Mouse (Mus musculus) urinary bladder, adult 18-20 months (tissue): ENCODE measurements around the gene Rbfox2.
A peak's percentile ranks its signal among the peaks of the same experiment; 100 is the strongest.

Source experiments
- DNase-seq, 2 experiments: peaks; one replicate each; pipeline ENCODE4 v3.0.0; 2022; ENCODE audit warnings: low spot score in 2 of 2, mixed read lengths in 2 of 2

Rbfox2 gene

GRCm38 (mm10) chr15:77271285-77271684 lies 35.5 kb downstream of the Rbfox2 start:
- DNase-seq = no peak

- DNase-seq = peak in 1 of 2 experiments; percentile 13
These were observed 37.3 kb downstream of the Rbfox2 start for GRCm38 (mm10) chr15:77269496-77269895.

- no peak for DNase-seq
These were observed 38.4 kb downstream of the Rbfox2 start for GRCm38 (mm10) chr15:77268415-77268814.

GRCm38 (mm10) chr15:77265318-77265717 lies 41.5 kb downstream of the Rbfox2 start:
- DNase-seq = no peak

- no peak for DNase-seq
These were observed 42.5 kb downstream of the Rbfox2 start for GRCm38 (mm10) chr15:77264314-77264713.

GRCm38 (mm10) chr15:77262782-77263181 lies 44.0 kb downstream of the Rbfox2 start:
- no peak for DNase-seq

DNA sequence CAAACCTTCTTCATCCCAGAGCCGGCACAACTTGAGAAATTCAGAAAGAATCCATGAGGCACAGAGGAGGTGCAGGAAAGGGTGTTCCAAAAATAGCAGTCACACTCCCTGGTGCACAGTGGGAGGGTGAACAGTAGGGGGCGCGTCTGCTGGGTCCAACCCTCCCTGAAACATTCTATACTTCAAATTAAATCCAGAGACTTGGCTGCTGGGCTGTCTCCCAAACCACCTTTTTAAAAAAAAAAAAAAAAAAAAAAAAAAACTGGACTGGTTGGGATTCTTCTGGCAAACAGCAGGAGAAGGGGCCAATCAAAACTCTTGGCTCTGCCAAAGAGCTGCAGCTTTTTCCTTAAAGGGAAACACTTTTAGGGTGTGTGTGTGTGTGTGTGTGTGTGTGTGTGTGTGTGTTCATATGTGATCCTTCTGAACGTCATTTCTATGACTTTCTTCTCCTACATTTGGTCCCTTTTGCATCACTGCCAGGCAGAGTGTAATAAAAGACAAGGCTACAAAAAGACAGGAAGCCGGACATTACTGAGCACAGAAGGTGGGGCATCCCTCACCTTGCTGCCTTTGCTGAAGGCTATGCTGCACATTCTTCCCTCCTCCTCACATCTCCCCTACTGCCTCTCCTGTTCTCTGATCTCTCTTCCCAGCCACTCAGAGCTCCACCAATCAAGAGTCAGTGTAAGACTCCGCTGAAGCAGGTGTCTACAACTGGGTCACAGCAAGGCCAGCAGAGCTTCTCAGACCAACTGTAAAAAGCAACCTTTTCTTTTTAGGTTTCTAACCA lies 49.2 kb downstream of the Rbfox2 start:
- DNase-seq = no peak

GRCm38 (mm10) chr15:77256782-77257181 lies 50.0 kb downstream of the Rbfox2 start:
- DNase-seq = no peak

DNA sequence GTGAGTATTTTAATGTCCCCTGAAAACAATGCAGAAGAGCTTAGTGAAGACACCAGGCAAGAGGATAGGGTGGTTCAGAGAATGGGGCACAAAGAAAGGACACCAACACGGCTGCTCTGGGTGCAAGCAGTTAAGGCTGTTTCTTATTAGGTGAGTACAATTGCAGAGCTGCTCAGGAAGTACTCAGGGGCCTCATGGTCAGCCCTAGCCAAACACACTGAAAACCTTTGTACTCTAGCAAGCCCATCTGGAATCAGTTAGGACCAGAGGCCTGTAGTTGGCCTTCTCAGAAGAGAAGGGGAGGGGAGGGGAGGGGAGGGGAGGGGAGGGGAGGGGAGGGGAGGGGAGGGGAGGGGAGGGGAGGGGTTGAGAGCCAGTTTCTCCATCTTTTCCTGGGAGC lies 52.2 kb downstream of the Rbfox2 start:
- no peak for DNase-seq

- no peak for DNase-seq
These were observed 52.7 kb downstream of the Rbfox2 start for GRCm38 (mm10) chr15:77254128-77254527.

DNA sequence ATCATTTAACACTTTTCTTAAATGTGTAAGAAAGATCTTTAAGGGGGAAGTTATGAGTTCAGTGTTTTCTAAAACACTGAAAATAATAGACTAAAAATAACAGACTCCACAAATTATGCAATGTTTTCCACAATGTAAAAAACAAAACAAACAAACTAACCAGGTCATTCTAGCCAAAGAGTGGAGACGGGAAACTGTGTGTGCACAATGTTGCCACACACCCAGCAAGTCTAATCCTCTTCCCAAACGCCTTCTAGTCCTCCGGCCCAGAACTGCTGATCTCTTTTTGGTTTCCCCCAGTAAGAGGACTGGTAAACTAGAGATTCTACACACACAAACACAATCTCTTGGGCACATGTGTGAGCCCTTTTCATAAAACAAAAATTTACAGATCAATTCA lies 55.1 kb downstream of the Rbfox2 start:
- DNase-seq = no peak

GRCm38 (mm10) chr15:77250806-77251205 lies 56.0 kb downstream of the Rbfox2 start:
- no peak for DNase-seq

DNA sequence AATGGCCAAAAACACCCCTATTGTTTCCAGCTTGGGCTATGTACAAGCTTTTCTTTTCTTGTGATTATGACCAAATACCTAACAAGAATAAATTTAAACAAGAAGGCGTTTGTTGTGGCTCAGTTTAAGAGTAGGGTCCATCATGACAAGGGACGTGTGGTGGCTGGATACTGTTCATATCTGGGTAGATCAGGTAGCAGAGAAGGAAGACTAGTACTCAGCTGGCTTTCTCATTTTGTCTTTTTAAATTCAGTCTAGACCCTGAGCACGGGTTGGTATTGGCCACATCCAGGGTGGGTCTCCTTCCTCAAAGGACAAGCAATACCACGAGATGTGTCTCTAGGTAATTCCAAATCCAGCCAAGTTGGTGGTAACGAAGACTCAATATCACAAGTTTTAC lies 57.4 kb downstream of the Rbfox2 start:
- no peak for DNase-seq

DNA sequence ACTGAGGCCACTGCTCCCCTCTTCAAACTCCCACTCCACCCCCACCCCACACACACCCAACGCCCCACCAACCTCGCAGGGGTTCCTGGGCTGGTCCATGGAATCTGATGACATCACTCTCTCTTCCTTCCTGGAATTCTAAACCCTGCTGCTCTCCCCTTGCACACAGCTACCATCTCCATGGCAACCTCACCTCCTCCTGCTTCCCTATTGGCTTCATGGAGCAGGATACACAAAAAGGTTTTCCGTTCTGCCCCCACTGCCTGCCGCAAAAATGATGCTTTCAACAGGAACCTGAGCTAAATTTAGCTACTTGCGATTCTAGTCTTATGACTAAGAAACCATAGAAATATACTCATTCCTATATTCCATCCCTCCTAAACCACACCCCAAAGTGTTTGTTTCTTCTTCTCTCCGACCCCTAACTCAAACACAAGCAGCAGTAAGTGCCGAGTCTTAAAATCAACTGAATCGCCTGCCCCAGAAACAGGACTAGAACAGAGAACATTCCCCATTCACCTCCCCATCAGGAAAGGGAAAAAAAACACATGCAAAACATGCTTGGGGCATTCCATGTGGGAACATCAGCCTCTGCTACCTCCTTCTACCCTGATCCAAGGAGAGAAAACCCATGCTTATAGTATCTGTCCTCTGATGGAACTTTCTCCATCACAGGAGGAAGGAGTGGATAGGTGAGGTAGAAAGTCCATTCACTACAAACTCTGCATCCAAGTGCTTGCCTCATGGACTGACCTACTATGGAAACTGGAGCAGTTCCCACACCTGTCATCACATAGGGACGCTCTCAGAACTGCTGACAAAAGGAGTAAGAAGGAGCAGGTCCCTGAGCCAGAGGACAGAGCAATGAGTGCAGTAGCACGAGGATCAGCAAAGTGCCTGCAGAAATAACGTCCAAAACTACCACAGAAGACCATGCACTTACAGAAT lies 61.1 kb downstream of the Rbfox2 start:
- DNase-seq = no peak

GRCm38 (mm10) chr15:77244634-77245033 lies 62.2 kb downstream of the Rbfox2 start:
- no peak for DNase-seq

- DNase-seq = no peak
These were observed 62.8 kb downstream of the Rbfox2 start for GRCm38 (mm10) chr15:77243876-77244560.

- DNase-seq = no peak
These were observed 66.2 kb downstream of the Rbfox2 start for GRCm38 (mm10) chr15:77240607-77241006.

DNA sequence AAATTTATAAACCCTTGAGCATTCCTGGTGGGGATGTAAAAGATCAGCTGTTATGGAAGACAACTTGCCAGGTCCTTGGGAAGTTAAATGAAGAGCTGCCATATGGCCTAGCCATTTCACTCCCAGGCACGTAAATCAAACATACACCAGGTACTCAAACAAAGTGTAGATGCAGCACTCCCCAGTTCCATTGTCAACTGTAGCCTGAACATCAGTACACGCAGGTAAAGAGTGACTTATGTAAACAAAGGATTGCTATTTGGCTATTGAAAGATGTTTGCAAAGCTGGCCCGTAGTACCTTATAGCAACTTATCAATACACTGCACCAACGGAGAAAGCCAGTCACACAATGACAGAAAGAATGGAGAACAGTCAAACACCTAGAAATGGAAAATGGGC lies 67.2 kb downstream of the Rbfox2 start:
- DNase-seq = no peak

DNA sequence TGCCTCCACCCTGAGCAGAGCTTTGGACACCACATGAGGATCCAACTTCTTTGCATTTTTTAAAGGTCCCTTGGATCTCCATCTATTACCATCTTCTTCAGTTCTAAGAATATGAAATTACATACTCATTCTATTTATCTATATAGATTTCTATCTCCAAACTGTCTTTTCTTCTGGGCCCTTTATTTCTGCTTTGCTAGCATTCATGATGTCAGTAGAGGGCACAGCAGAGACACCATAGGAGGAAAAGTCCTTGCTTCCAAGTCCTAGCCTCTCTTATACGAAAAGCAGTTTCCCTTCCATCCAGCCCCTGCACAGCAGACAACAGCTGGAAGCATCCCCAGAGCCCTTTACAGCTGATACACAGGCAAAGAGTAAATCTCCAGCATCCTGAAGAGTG lies 69.1 kb downstream of the Rbfox2 start:
- no peak for DNase-seq

GRCm38 (mm10) chr15:77236055-77236567 lies 70.7 kb downstream of the Rbfox2 start:
- DNase-seq = no peak

- no peak for DNase-seq
These were observed 71.3 kb downstream of the Rbfox2 start for GRCm38 (mm10) chr15:77235551-77235950.

- DNase-seq = no peak
These were observed 72.5 kb downstream of the Rbfox2 start for GRCm38 (mm10) chr15:77234296-77234695.
